In genomic region chr3:135971611-135972010, GRCm38 (mm10) we compare ENCODE assay signal across 14 mouse cellular contexts.
DNase-seq lines count a peak whose midpoint lies in the region; ATAC-seq and TF ChIP-seq lines count a peak whose summit lies in the region.
"Had no signal": no experiment of that assay in that cellular context is flagged by ENCODE, and none has a peak within 500 bp of the region (broad histone marks: within the 10 kb centered on the region; RNA-seq: fewer than 3 reads in every experiment).

No protein-coding gene starts in this region.

- TF ChIP-seq CTCF in left cerebral cortex, adult 2 months (IDR thresholded peaks at IDR 0.05): no peak

- peak overlapping the region; percentile 87 for H3K27ac ChIP-seq in left cerebral cortex, adult 2 months
- H3K27ac ChIP-seq in heart, embryonic 12.5 days (ENCODE audit: poor library complexity, severe bottlenecking): no peak overlapping the region
- H3K27ac ChIP-seq: limb, embryonic 12.5 days had no signal

- H3K4me1 ChIP-seq in heart, embryonic 12.5 days (replicated peaks): no peaks in the 10 kb centered on the region
- H3K4me1 ChIP-seq: limb, embryonic 12.5 days had no signal

- no peak overlapping the region for H3K4me3 ChIP-seq in left cerebral cortex, adult 2 months
- no peak overlapping the region for H3K4me3 ChIP-seq in heart, embryonic 12.5 days
- H3K4me3 ChIP-seq: limb, embryonic 12.5 days had no signal

- H3K36me3 ChIP-seq in heart, embryonic 12.5 days: no peaks in the 10 kb centered on the region
- H3K36me3 ChIP-seq: limb, embryonic 12.5 days had no signal

- H3K27me3 ChIP-seq in heart, embryonic 12.5 days (replicated peaks): peaks cover 3% of the 10 kb centered on the region; the same call in 1 of the 2 replicates
- H3K27me3 ChIP-seq: limb, embryonic 12.5 days had no signal

- H3K9me3 ChIP-seq in heart, embryonic 12.5 days (replicated peaks): no peaks in the 10 kb centered on the region
- H3K9me3 ChIP-seq: limb, embryonic 12.5 days had no signal

- no peak overlapping the region for H3K9ac ChIP-seq in heart, embryonic 12.5 days
- H3K9ac ChIP-seq: limb, embryonic 12.5 days; liver, postnatal 0 days had no signal

- WGBS in heart, embryonic 12.5 days: 62% methylated on average over 4 of the region's 4 CpGs

- DNase-seq in left cerebral cortex, adult 11 months (ENCODE audit: low spot score): peak; percentile 38
- DNase-seq in left cerebral cortex, postnatal 4 days: no peak
- peak; percentile 20 to 45 for DNase-seq in frontal cortex, postnatal 10 days (ENCODE audit: low spot score in 2 of 2)
- DNase-seq in left cerebral cortex, adult 2 months (ENCODE audit: extremely low spot score in 1 of 2, low spot score in 2 of 2): peak; percentile 31 to 36
- peak; percentile 29 for DNase-seq in right cerebral cortex, postnatal 14 days
- no peak for DNase-seq in adrenal gland, postnatal 4 days (ENCODE audit: low spot score in 2 of 2)
- DNase-seq: adrenal gland, adult 8-10 months; cerebellum, adult 11-12 months; gastrocnemius, postnatal 25 days; heart, postnatal 4 days; liver, postnatal 0 days had no signal

- intact Hi-C loops in left cerebral cortex, postnatal 4 days (cut with DNase I): no loop called here
- intact Hi-C loops in left cerebral cortex, adult 2 months (cut with DNase I): loop anchor here (1.0 to 5.0 kb wide), 3 partner anchors 37 to 401 kb away; no protein-coding TSS in a partner anchor

- ATAC-seq in granulocyte monocyte progenitor cell, adult 5-6 weeks (replicated peaks; ENCODE audit: poor library complexity, severe bottlenecking): no peak
- no peak for ATAC-seq in heart, embryonic 12.5 days (ENCODE audit: insufficient number of reproducible peaks, low FRiP score)
- ATAC-seq: liver, postnatal 0 days had no signal

- H3K4me2 ChIP-seq in heart, embryonic 12.5 days: no peak overlapping the region
- H3K4me2 ChIP-seq: limb, embryonic 12.5 days had no signal

Comparison
In these comparisons a context has a peak if more than half of its experiments do, and no peak if none do; other contexts are left out.
1. DNase-seq: peak in left cerebral cortex, adult 11 months (single experiment), frontal cortex, postnatal 10 days (2 of 2), left cerebral cortex, adult 2 months (2 of 2) and right cerebral cortex, postnatal 14 days (single experiment); none in left cerebral cortex, postnatal 4 days (single experiment) and adrenal gland, postnatal 4 days (0 of 2).